Mouse (Mus musculus) hindbrain, embryonic 16.5 days (tissue): ENCODE results near the gene Lsmem1. TPM values are rescaled to one million over a fixed set of nuclear protein-coding genes. Genes with fewer than 3 reads are reported as not detected.
"Not testable (repeated sequence)": the region's sequence is repeated elsewhere in the genome, so short reads cannot be mapped to it uniquely, and the experiment has no call there.

ENCODE experiments used
- ATAC-seq: fragments of 200-750 bp; cut with Nextera tagmentation; 2 replicates; pipeline ENCODE4 v1.8.0; 2017; ENCODE audit warnings: moderate TSS enrichment, moderate library complexity
- H3K27ac ChIP-seq: fragments of 300-500 bp; sonication (generic); 2 replicates; pipeline ENCODE4 v1.5.1; 2014; ENCODE audit warnings: low read depth, mild to moderate bottlenecking, control low read depth, low read length, moderate library complexity
- H3K27me3 ChIP-seq: fragments of 300-500 bp; sonication (generic); replicated peaks from 2 replicates; pipeline ENCODE4 v1.6.1; 2014; ENCODE audit warnings: low read length; ENCODE audit not compliant: control insufficient read depth, insufficient read depth
- H3K36me3 ChIP-seq: fragments of 300-500 bp; sonication (generic); 2 replicates; pipeline ENCODE4 v1.6.1; 2014; ENCODE audit warnings: mild to moderate bottlenecking, low read length, moderate library complexity, mixed read lengths; ENCODE audit not compliant: control insufficient read depth, insufficient read depth
- H3K4me1 ChIP-seq: fragments of 300-500 bp; sonication (generic); 2 replicates; pipeline ENCODE4 v1.6.1; 2014; ENCODE audit warnings: low read depth, low read length; ENCODE audit not compliant: control insufficient read depth, insufficient read depth
- H3K4me2 ChIP-seq: fragments of 300-500 bp; sonication (generic); 2 replicates; pipeline ENCODE4 v1.6.1; 2014; ENCODE audit warnings: mild to moderate bottlenecking, low read length, control low read depth, moderate library complexity
- H3K4me3 ChIP-seq: fragments of 300-500 bp; sonication (generic); 2 replicates; pipeline ENCODE4 v1.5.1; 2014; ENCODE audit warnings: mild to moderate bottlenecking, low read length, control low read depth, moderate library complexity
- H3K9ac ChIP-seq: fragments of 300-500 bp; sonication (generic); 2 replicates; pipeline ENCODE4 v1.6.1; 2014; ENCODE audit warnings: low read depth, mild to moderate bottlenecking, control low read depth, low read length, moderate library complexity
- H3K9me3 ChIP-seq: fragments of 300-500 bp; sonication (generic); 2 replicates; pipeline ENCODE4 v1.6.1; 2014; ENCODE audit warnings: mild to moderate bottlenecking, low read length, moderate library complexity; ENCODE audit not compliant: control insufficient read depth
- WGBS: fragments of 180-500 bp; shearing (Covaris S2); extraction: QIAGEN DNeasy Blood & Tissue Kit; methylation state at CpG from one replicate; pipeline ENCODE4 v1.1.7; 2014; 5-methylcytosine and 5-hydroxymethylcytosine counted together
- polyA plus RNA-seq: library from polyadenylated mRNA; unstranded; fragments of >200 nt; fragmentation: Nextera tagmentation; extraction: Ambion mirVana; gene quantifications from 2 replicates; pipeline ENCODE4 v1.2.1, GENCODE M21; 2015

Lsmem1 gene
- polyA plus RNA-seq, 1 experiment from 2014 or later = not detected

GRCm38 (mm10) chr12:40199795-40200402 is 609 bp upstream of the Lsmem1 start:
- Histone ChIP-seq H3K4me1 (no peaks in the 10 kb centered on the region), H3K27ac (no peak overlapping the region), H3K4me3 (no peak overlapping the region), H3K9ac (no peak overlapping the region), H3K4me2 (no peak overlapping the region), H3K27me3 (no peaks in the 10 kb centered on the region), H3K36me3 (peaks cover 14% of the 10 kb centered on the region), H3K9me3 (no peaks in the 10 kb centered on the region)
- ATAC-seq = peak; percentile 52
- WGBS = 50% methylated on average over 7 of the region's 7 CpGs

- H3K9me3 ChIP-seq = no peaks in the 10 kb centered on the region
- no peak overlapping the region for H3K27ac ChIP-seq
- ATAC-seq = no peak
- H3K4me1 ChIP-seq = no peaks in the 10 kb centered on the region
- 84% methylated on average over 9 of the region's 9 CpGs for WGBS
- H3K4me2 ChIP-seq = no peak overlapping the region
- H3K9ac ChIP-seq = no peak overlapping the region
- no peaks in the 10 kb centered on the region for H3K27me3 ChIP-seq
- H3K4me3 ChIP-seq = no peak overlapping the region
- peaks cover 7% of the 10 kb centered on the region; the same call in 1 of the 2 replicates for H3K36me3 ChIP-seq
Observed at GRCm38 (mm10) chr12:40198427-40198826, 863 bp downstream of the Lsmem1 start.

- Histone ChIP-seq H3K4me3 (no peak overlapping the region), H3K9me3 (no peaks in the 10 kb centered on the region), H3K4me2 (no peak overlapping the region), H3K27ac (no peak overlapping the region), H3K9ac (no peak overlapping the region), H3K4me1 (no peaks in the 10 kb centered on the region), H3K36me3 (peaks cover 7% of the 10 kb centered on the region; the same call in 1 of the 2 replicates), H3K27me3 (no peaks in the 10 kb centered on the region)
- 92% methylated on average over 5 of the region's 5 CpGs for WGBS
- no peak for ATAC-seq
Observed at GRCm38 (mm10) chr12:40198019-40198418, 1.3 kb downstream of the Lsmem1 start.

- no peak for ATAC-seq
- Histone ChIP-seq H3K4me2 (no peak overlapping the region), H3K4me1 (no peaks in the 10 kb centered on the region), H3K9me3 (no peaks in the 10 kb centered on the region), H3K27me3 (no peaks in the 10 kb centered on the region), H3K27ac (no peak overlapping the region), H3K9ac (no peak overlapping the region), H3K4me3 (no peak overlapping the region), H3K36me3 (peaks cover 3% of the 10 kb centered on the region; the same call in 1 of the 2 replicates)
Observed at GRCm38 (mm10) chr12:40197511-40197910, 1.8 kb downstream of the Lsmem1 start.

GRCm38 (mm10) chr12:40185474-40185873 is 13.8 kb downstream of the Lsmem1 start:
- Histone ChIP-seq H3K4me2 (no peak overlapping the region), H3K9me3 (peaks cover 7% of the 10 kb centered on the region), H3K36me3 (no peaks in the 10 kb centered on the region), H3K9ac (no peak overlapping the region), H3K27ac (no peak overlapping the region), H3K4me1 (no peaks in the 10 kb centered on the region), H3K4me3 (no peak overlapping the region), H3K27me3 (no peaks in the 10 kb centered on the region)
- no peak for ATAC-seq
- 94% methylated on average over 3 of the region's 3 CpGs for WGBS

- no peaks in the 10 kb centered on the region for H3K27me3 ChIP-seq
- WGBS = 68% methylated on average over 6 of the region's 6 CpGs
- H3K4me3 ChIP-seq = no peak overlapping the region
- no peak overlapping the region for H3K4me2 ChIP-seq
- H3K4me1 ChIP-seq = no peaks in the 10 kb centered on the region
- no peak overlapping the region for H3K9ac ChIP-seq
- H3K9me3 ChIP-seq = peaks cover 2% of the 10 kb centered on the region; the same call in 1 of the 2 replicates
- ATAC-seq = no peak
- H3K36me3 ChIP-seq = no peaks in the 10 kb centered on the region
- no peak overlapping the region for H3K27ac ChIP-seq
Observed at GRCm38 (mm10) chr12:40177089-40177488, 22.2 kb downstream of the Lsmem1 start.

- ATAC-seq = no peak
Observed at GRCm38 (mm10) chr12:40176158-40176557, 23.1 kb downstream of the Lsmem1 start.

GRCm38 (mm10) chr12:40175171-40175570 is 24.1 kb downstream of the Lsmem1 start:
- H3K36me3 ChIP-seq, H3K4me1 ChIP-seq, H3K27me3 ChIP-seq, H3K4me3 ChIP-seq, H3K9ac ChIP-seq, H3K9me3 ChIP-seq, H3K4me2 ChIP-seq, ATAC-seq, H3K27ac ChIP-seq: not testable (repeated sequence)
- WGBS = 56% methylated on average over 1 of the region's 1 CpGs

More at GRCm38 (mm10) chr12:40176158-40176557, 23.1 kb downstream of the Lsmem1 start:
- H3K36me3 ChIP-seq = no peaks in the 10 kb centered on the region
- peaks cover 2% of the 10 kb centered on the region; the same call in 1 of the 2 replicates for H3K9me3 ChIP-seq
- H3K9ac ChIP-seq = no peak overlapping the region
- H3K27me3 ChIP-seq = no peaks in the 10 kb centered on the region
- no peak overlapping the region for H3K27ac ChIP-seq
- WGBS = 89% methylated on average over 2 of the region's 2 CpGs
- H3K4me1 ChIP-seq = no peaks in the 10 kb centered on the region
- no peak overlapping the region for H3K4me3 ChIP-seq
- H3K4me2 ChIP-seq = no peak overlapping the region

- Histone ChIP-seq H3K4me3 (no peak overlapping the region), H3K27me3 (no peaks in the 10 kb centered on the region), H3K9me3 (no peaks in the 10 kb centered on the region), H3K27ac (no peak overlapping the region), H3K4me2 (no peak overlapping the region), H3K36me3 (no peaks in the 10 kb centered on the region), H3K4me1 (no peaks in the 10 kb centered on the region), H3K9ac (no peak overlapping the region)
- ATAC-seq = no peak
- 91% methylated on average over 2 of the region's 2 CpGs for WGBS
Observed at GRCm38 (mm10) chr12:40171637-40172036, 27.7 kb downstream of the Lsmem1 start.
